Mouse (Mus musculus): ENCODE measurements around the gene Sipa1l2. TPM values are rescaled to one million over a fixed set of nuclear protein-coding genes. Genes with fewer than 3 reads are reported as not detected.

Gene Sipa1l2
- polyA plus RNA-seq, 1 experiment from 2014 or later = 7.2 TPM

Other genes with a start within 250 kb of the Sipa1l2 start
- gene Map10, start 100.0 kb upstream of the Sipa1l2 start, polyA plus RNA-seq (2018) = 0.91 to 1.3 TPM (median 1.1 TPM) in 3 replicates
- gene Ntpcr, start 160.2 kb upstream of the Sipa1l2 start, polyA plus RNA-seq (2018) = 20.0 to 70.1 TPM (median 33.8 TPM) in 3 replicates